Mouse (Mus musculus) gastrocnemius, postnatal 36 days (tissue): Measurements from ENCODE around the gene Erich6b. TPM values are rescaled to one million over a fixed set of nuclear protein-coding genes. Genes with fewer than 3 reads are reported as not detected.

Experiments used
- DNase-seq, 2 experiments: peaks; one replicate each; pipeline ENCODE4 v3.0.0; 2022
- intact Hi-C: fragments of 180-260 bp; cut with DNase I; formaldehyde crosslinking; loops from one replicate; pipeline ENCODE4 v1.15.1; 2025
- total RNA-seq, 2 experiments: library from RNA; stranded (reverse); gene quantifications; 2 replicates each; pipeline ENCODE4 v1.2.3; 2021

Gene Erich6b
- total RNA-seq, 2 experiments from 2014 or later, result not detected

DNA sequence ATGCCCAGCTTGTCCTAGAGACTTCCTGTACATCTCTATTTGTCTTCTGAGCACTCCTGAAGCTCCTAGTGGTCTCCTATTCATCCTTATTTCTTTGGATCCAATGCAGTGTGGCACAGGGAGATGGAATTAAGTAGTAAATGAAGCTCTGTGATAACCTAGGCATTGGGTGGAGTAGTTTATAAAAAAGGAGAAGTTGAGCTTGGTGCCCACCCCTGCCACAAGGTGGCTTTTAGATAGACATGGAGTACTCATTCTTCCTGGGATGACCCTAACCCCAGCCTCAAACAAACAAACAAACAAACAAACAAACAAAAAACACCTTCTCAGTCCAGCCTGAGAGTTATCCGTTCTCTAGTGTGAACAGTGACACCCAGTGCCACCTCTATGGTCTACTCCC is 55.9 kb downstream of the Erich6b start:
- intact Hi-C loops, result no loop called here

DNA sequence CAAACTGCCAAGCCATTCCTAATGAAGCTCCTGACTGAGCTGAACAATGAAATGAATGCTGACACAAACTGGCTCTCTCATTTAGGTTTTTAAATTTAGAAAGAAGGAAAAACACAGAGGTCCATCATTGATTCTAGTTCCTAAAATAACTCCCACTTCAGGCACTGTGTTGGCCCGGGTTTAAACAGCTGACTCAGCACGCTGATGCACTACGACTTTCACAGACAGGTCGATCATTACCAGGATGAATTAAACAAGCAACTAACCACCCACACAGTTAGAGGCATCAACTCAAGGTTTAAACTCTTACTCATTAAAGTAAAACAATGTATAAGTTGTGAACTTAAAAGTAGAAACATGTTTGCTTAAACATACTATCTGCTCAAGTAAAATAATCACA is 64.6 kb downstream of the Erich6b start:
- DNase-seq, result no peak
- intact Hi-C loops, result no loop called here

More for the DNA sequence above, 55.9 kb downstream of the Erich6b start:
- DNase-seq, result no peak

DNA sequence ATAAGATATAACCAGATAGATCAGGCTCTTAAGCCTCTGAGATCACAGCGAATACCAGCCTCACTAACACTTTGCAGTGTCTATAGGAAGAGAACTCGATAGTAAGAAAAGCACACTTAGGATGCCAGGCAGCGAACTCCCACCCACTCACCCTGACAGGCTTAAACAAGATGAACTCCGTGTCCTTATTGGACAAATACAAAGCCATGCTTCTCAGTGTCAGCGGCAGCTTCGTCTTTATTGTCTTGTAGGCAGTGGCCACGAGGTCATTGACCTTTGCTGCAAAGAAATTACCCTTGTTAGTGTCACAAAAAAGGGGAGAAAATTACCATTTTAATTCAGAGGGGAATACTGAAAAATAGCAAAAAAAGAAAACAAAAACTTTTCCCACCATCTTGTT is 65.7 kb downstream of the Erich6b start:
- intact Hi-C loops, result no loop called here
- DNase-seq, result no peak

DNA sequence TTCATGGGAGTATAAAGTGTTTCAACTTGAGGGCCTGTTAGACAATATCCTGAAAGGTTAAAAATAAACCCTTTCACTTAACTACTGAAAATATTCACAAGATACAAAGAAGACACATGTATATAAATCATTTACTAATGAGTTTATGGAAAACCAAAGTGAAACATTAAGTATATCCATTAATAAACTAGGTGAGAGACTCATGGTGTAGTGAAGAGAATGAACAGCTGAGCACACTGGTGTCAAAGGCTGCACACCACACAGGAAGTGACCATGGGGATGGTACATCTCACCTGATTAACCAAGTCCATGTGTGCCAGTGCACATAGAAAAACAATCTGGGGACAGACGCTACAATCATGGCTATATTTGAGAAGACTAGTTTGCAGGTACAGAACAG is 66.9 kb downstream of the Erich6b start:
- DNase-seq, result no peak
- intact Hi-C loops, result no loop called here

DNA sequence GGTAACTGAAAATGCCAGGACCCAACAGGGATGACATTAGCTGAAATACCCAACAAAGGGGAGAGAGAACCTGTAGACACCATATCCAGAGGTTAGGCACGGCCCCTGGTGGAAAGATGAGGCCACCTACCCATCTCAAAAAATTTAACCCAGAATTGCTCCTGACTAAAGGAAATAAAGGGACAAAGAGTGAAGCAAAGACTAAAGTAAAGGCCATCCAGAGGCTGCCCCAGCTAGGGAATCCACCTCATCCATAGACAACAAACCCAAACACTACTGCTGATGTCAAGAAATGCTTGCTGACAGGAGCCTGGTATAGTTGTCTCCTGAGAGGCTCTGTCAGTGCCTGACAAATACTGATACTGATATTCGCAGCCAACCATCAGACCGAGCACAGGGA is 69.7 kb downstream of the Erich6b start:
- intact Hi-C loops, result no loop called here
- DNase-seq, result no peak

DNA sequence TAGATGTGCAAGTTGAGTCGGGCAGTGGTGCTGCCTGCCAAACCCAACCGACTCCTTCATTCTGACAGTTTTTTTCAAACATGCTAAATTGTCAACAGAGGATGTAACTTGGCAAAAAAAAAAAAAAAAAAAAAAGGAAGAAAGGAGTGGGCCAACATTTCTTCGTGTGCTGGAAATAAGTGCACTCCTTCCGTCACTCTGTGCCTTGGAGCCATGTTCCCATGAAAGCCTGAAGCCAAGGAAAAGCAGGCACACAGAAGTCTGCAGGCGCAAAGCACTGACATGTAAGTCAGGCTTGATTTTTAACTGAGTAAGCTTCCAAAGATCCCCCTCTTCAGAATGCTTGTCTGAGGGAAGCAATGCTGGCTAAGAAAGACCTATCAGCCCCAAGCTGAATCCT is 70.6 kb downstream of the Erich6b start:
- intact Hi-C loops, result no loop called here

DNA sequence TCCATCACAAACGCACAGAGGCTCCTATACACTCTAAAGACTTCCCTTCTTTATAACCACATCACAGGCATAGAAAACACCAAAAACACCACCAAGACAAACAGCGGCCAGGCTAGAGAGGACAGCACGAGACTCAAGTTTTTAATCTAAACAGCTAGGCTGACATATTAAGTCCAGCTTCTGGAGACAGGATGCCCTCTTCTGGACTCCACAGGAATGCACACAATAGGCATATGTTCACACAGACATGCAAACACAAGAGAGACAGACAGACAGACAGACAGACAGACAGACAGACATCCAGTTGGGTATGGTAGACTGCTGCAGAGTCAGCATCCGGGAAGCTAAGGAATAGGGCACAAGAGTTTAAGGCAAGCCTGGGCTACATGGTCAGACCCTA is 71.6 kb downstream of the Erich6b start:
- intact Hi-C loops, result no loop called here
- DNase-seq, result no peak

More for the DNA sequence above, 70.6 kb downstream of the Erich6b start:
- DNase-seq, result no peak

DNA sequence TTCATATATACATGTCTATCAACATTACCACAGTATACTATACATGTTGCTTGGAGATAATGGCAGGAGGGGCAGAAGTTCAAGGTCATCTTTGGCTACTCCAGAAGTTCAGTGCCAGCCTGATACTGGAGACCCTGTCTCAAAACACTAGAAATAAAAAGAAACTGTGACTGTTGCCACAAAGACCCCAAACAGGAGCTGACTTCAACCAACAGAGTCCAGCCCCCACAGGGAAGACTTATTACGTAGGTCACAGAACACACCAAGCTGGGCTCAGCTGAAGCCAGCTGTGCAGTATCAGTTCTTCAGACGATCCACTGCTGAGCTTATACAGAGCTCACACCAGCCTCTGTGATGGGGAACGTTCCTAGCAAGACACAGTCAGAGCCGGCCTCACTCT is 74.4 kb downstream of the Erich6b start:
- intact Hi-C loops, result no loop called here
- no peak for DNase-seq

Other genes with a start within 250 kb of the Erich6b start
- gene Siah3, start 186.3 kb upstream of the Erich6b start, total RNA-seq, result not detected
- gene Spert, start 49.1 kb upstream of the Erich6b start, total RNA-seq, result not detected
- gene Cog3, start 112.3 kb downstream of the Erich6b start, total RNA-seq, result 1 to 10 TPM; 6.2 to 6.6 TPM
- gene Slc25a30, start 144.8 kb downstream of the Erich6b start, total RNA-seq, result 10 to 100 TPM in 1 of 2 experiments, 1 to 10 TPM in 1; 5.6 to 11.9 TPM
- 1,000 to 10,000 TPM; 2,921 to 3,241 TPM for gene Tpt1, start 202.8 kb downstream of the Erich6b start, total RNA-seq